Mouse (Mus musculus) limb, embryonic 14.5 days (tissue): Measurements from ENCODE around the gene Mrpl58. TPM values are rescaled to one million over a fixed set of nuclear protein-coding genes. Genes with fewer than 3 reads are reported as not detected.

Experiments used
- ATAC-seq: fragments of 200-750 bp; cut with Nextera tagmentation; 2 replicates; pipeline ENCODE4 v1.8.0; 2017; ENCODE audit warnings: low read depth, moderate number of reproducible peaks, moderate TSS enrichment; ENCODE audit not compliant: low FRiP score
- DNase-seq: peaks from one replicate; pipeline ENCODE4 v3.0.0-alpha.2; 2015; ENCODE audit warnings: low spot score
- H3K27ac ChIP-seq: fragments of 300-500 bp; sonication (generic); replicated peaks from 2 replicates; pipeline ENCODE4 v1.5.1; 2014; ENCODE audit warnings: low read depth, mild to moderate bottlenecking, low read length, moderate library complexity, mixed read lengths
- H3K27me3 ChIP-seq: fragments of 300-500 bp; sonication (generic); 2 replicates; pipeline ENCODE4 v1.6.1; 2014; ENCODE audit warnings: low read length, mixed read lengths; ENCODE audit not compliant: control insufficient read depth, insufficient read depth
- H3K36me3 ChIP-seq: fragments of 300-500 bp; sonication (generic); 2 replicates; pipeline ENCODE4 v1.6.1; 2014; ENCODE audit warnings: mild to moderate bottlenecking, low read length, moderate library complexity, mixed read lengths; ENCODE audit not compliant: control insufficient read depth, insufficient read depth
- H3K4me1 ChIP-seq: fragments of 300-500 bp; sonication (generic); 2 replicates; pipeline ENCODE4 v1.6.1; 2014; ENCODE audit warnings: antibody characterized with exemption, low read length, mixed read lengths; ENCODE audit not compliant: control insufficient read depth, insufficient read depth
- H3K4me2 ChIP-seq: fragments of 300-500 bp; sonication (generic); replicated peaks from 2 replicates; pipeline ENCODE4 v1.6.1; 2014; ENCODE audit warnings: low read depth, mild to moderate bottlenecking, low read length, moderate library complexity; ENCODE audit not compliant: severe bottlenecking
- H3K4me3 ChIP-seq: fragments of 300-500 bp; sonication (generic); replicated peaks from 2 replicates; pipeline ENCODE4 v1.5.1; 2014; ENCODE audit warnings: low read length
- H3K9ac ChIP-seq: fragments of 300-500 bp; sonication (generic); 2 replicates; pipeline ENCODE4 v1.6.1; 2014; ENCODE audit warnings: mild to moderate bottlenecking, low read depth, low read length, moderate library complexity; ENCODE audit not compliant: severe bottlenecking
- H3K9me3 ChIP-seq: fragments of 300-500 bp; sonication (generic); 2 replicates; pipeline ENCODE4 v1.6.1; 2016; ENCODE audit warnings: low read length; ENCODE audit not compliant: control insufficient read depth
- POLR2A ChIP-seq: fragments of 200-500 bp; IDR thresholded peaks from 2 replicates; pipeline ENCODE4 v1.8.0; 2012; ENCODE audit warnings: inconsistent platforms, mild to moderate bottlenecking, moderate library complexity, borderline replicate concordance; ENCODE audit not compliant: insufficient read depth, insufficient read length; ENCODE audit errors: extremely low read depth
- WGBS: fragments of 180-500 bp; shearing (Covaris S2); extraction: QIAGEN DNeasy Blood & Tissue Kit; methylation state at CpG from one replicate; pipeline ENCODE4 v1.1.7; 2014; 5-methylcytosine and 5-hydroxymethylcytosine counted together
- polyA plus RNA-seq, 2 experiments: library from polyadenylated mRNA; depleted of rRNA in 1 of 2; stranded (reverse) in 1 of 2; unstranded in 1 of 2; fragments of >200 nt; fragmentation: Nextera tagmentation in 1 of 2; extraction: Ambion mirVana in 1 of 2; gene quantifications; 2 replicates each; pipeline versions ENCODE4 v1.2.1 to v1.2.3; 2012 to 2014

The Mrpl58 gene
- polyA plus RNA-seq, 2 experiments: 92.2 to 169 TPM

DNA sequence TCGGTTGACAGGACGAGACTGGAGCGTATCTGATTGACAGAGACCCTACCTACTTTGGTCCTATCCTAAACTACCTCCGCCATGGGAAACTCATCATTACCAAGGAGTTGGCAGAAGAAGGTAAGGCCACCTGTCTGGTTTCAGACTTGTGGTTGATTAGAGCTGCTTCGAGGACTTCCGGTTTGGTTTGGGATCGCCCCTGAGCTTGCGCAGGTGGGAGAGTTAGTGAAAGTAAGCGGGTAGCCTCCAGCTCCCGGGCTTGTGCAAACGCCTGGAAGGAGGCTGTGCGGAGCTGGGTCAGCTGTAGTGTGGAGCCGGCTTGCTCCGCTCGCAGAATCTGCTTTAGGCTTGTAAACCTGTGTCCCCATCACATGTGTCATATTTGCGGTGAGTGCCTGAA, 18.4 kb downstream of the Mrpl58 start:
- H3K27me3 ChIP-seq: no peaks in the 10 kb centered on the region
- TF ChIP-seq POLR2A: no peak
- H3K9ac ChIP-seq: 0 out of 2 replicates have a peak overlapping the region, but pooled peaks have one; percentile 8
- H3K36me3 ChIP-seq: peaks cover 42% of the 10 kb centered on the region
- no peak overlapping the region for H3K4me3 ChIP-seq
- no peak for DNase-seq
- ATAC-seq: no peak
- H3K4me2 ChIP-seq: no peak overlapping the region
- H3K27ac ChIP-seq: no peak overlapping the region
- peaks cover 16% of the 10 kb centered on the region for H3K4me1 ChIP-seq
- no peaks in the 10 kb centered on the region for H3K9me3 ChIP-seq
- WGBS: 88% methylated on average over 16 of the region's 16 CpGs

DNA sequence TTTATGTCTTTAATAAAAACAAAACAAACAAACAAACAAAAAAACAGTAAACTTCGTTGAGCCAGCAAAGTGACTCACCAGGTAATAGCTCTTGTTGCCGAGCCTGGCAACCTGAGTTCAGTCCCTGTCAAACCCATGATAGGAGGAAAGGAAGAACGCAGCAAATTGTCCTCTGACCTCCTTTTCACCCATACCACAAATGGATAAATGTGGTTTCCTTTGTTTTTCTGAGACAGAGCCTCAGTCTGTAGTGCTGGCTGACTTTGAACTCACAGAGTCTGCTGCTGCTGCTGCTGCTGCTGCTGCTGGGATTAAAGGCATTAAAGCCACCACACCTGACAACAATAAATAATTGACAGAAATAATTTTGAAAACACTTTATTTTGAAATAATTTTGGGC, 19.5 kb downstream of the Mrpl58 start:
- Histone ChIP-seq H3K4me1 (peaks cover 22% of the 10 kb centered on the region), H3K27me3 (no peaks in the 10 kb centered on the region), H3K4me2 (no peak overlapping the region), H3K9me3 (no peaks in the 10 kb centered on the region), H3K27ac (no peak overlapping the region), H3K4me3 (no peak overlapping the region), H3K9ac (no peak overlapping the region), H3K36me3 (peaks cover 46% of the 10 kb centered on the region)
- 82% methylated on average over 3 of the region's 3 CpGs for WGBS
- no peak for TF ChIP-seq POLR2A
- no peak for ATAC-seq
- DNase-seq: no peak

DNA sequence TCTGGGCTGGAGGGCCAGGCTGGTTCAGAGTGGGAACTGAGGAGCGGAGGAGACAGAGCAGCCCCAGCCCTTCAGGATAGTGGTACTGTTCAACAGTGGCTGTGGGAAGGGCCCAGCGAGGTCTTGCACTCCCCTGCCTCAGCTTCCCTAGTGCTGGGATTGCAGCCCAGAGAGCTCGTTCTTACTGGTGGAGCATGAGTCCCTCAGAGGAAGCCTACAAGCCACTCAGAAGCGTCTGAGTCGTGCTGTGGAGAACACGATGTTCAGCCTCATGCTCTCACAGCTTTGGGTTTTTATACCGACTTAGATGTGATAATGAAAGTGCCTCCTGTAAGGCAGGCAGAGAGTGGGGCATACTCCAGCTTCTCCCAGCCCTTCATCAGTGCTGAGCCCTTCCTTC, 21.1 kb downstream of the Mrpl58 start:
- peaks cover 60% of the 10 kb centered on the region for H3K36me3 ChIP-seq
- ATAC-seq (no peak), DNase-seq (no peak)
- no peak overlapping the region for H3K4me2 ChIP-seq
- peaks cover 17% of the 10 kb centered on the region for H3K4me1 ChIP-seq
- TF ChIP-seq POLR2A: no peak
- no peak overlapping the region for H3K27ac ChIP-seq
- H3K9ac ChIP-seq: no peak overlapping the region
- no peaks in the 10 kb centered on the region for H3K9me3 ChIP-seq
- no peak overlapping the region for H3K4me3 ChIP-seq
- H3K27me3 ChIP-seq: no peaks in the 10 kb centered on the region
- 86% methylated on average over 7 of the region's 7 CpGs for WGBS

DNA sequence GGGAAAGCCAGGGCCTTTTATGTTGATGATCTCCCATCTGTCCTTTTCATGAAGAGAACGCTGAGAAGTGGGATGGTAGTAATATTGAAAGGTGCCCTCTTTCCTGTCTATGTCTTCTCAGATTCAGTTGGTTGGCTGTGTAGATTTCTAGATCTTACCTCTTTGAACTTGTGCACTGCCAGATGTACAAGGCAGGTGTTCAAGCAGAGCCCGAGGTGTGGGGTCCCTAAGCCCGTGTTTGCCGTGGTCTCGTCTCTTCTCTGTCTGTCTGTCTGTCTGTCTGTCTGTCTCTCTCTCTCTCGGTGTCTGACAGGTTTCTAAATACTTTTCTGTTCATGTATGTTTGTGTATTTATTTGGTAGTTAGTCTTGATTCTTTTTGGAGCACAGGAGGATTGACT, 22.1 kb downstream of the Mrpl58 start:
- Histone ChIP-seq H3K9me3 (no peaks in the 10 kb centered on the region), H3K4me1 (peaks cover 17% of the 10 kb centered on the region), H3K27ac (no peak overlapping the region), H3K27me3 (no peaks in the 10 kb centered on the region), H3K4me3 (no peak overlapping the region), H3K36me3 (peaks cover 70% of the 10 kb centered on the region), H3K4me2 (no peak overlapping the region), H3K9ac (peak overlapping the region; percentile 21; the same call in 1 of the 2 replicates)
- TF ChIP-seq POLR2A: no peak
- ATAC-seq: no peak
- 82% methylated on average over 6 of the region's 6 CpGs for WGBS
- no peak for DNase-seq

DNA sequence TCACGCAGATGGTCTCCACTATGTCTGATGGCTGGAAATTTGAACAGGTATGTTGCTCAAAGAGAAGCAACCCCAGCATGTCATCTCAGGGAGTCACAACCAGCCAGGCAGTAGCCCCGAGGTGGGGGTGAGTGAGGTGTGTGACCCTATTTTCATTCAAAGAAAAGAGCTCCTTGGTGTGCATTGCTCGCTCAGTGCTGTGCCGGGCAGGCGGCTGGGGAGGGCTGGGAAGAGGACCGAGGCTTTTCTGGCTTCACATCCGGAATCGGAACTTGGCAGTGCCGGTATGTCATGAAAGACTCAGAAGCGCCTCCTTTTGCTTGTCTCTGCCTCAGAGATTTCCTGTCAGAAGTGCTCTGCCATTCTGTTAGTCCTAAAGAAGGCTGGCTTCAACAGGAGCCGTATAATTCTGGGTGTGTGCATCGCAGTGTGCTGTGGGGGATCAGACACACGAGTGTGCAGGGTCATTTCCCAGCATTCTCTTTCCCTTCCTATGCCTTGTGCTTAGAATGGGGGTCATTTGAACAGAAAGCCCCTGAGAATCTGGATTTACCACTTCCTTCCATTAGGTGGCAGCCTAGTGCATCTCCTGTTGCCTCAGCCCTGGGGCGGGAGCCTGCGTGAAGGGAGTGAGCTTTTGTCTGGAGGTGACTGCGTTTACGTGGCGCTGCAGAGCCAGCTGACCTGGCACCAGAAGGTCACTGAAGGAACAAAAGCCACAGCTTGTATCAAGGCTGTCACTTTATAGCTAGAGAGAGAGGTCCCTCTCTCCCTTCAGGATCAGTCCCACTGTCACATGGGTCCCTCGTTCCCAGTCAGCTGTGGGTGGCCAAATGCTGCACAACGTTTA, 24.2 kb downstream of the Mrpl58 start:
- peaks cover 9% of the 10 kb centered on the region for H3K4me1 ChIP-seq
- no peaks in the 10 kb centered on the region for H3K27me3 ChIP-seq
- DNase-seq: peak; percentile 82
- ATAC-seq: peak; percentile 75; the same call in 1 of the 2 replicates
- 47% methylated on average over 20 of the region's 20 CpGs for WGBS
- H3K4me3 ChIP-seq: no peak overlapping the region
- H3K36me3 ChIP-seq: peaks cover 84% of the 10 kb centered on the region
- H3K4me2 ChIP-seq: 0 out of 2 replicates have a peak overlapping the region, but pooled peaks have one; percentile 19
- H3K9me3 ChIP-seq: no peaks in the 10 kb centered on the region
- H3K9ac ChIP-seq: peak overlapping the region; percentile 7; the same call in 1 of the 2 replicates
- TF ChIP-seq POLR2A: no peak
- H3K27ac ChIP-seq: no peak overlapping the region
